Mouse (Mus musculus) heart, postnatal 0 days (tissue): Measurements from ENCODE around the gene Tbc1d2b.

Experiments
- CTCF ChIP-seq: IDR thresholded peaks from 2 replicates; pipeline ENCODE4 v1.5.1; 2016; ENCODE audit warnings: antibody characterized with exemption, control low read depth, low read depth
- EP300 ChIP-seq: IDR thresholded peaks from 2 replicates; pipeline ENCODE4 v1.6.1; 2016; ENCODE audit warnings: antibody characterized with exemption, low read depth

- no peak for TF ChIP-seq CTCF
- TF ChIP-seq EP300, result no peak
Observed at GRCm38 (mm10) chr9:90237232-90238062, 33.2 kb downstream of the Tbc1d2b start.
